Mouse (Mus musculus): ENCODE measurements around the gene Krtap5-1.
A peak's percentile ranks its signal among the peaks of the same experiment; 100 is the strongest.
"Not testable (repeated sequence)": the region's sequence is repeated elsewhere in the genome, so short reads cannot be mapped to it uniquely, and the experiment has no call there.

Gene Krtap5-1

DNA sequence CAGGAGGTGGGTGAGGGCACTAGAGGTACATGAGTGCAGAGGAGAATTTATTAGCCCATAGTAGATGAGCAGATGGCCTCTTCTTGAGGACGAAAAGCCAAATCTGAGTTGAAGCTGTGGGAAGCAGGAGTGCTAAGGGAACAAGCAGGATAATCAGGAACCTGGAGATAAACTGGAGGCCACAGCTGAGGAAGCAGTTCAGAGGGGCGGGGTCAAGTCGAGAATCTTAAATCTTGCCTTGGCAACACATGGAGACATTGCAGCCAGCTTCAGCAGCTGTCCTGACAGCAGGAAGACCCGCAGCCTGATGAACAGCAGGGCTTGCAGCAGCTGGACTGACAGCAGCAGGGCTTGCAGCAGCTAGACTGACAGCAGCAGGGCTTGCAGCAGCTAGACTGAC lies 810 bp downstream of the Krtap5-1 start:
- DNase-seq (ENCODE audit: low spot score) = not testable (repeated sequence)

DNA sequence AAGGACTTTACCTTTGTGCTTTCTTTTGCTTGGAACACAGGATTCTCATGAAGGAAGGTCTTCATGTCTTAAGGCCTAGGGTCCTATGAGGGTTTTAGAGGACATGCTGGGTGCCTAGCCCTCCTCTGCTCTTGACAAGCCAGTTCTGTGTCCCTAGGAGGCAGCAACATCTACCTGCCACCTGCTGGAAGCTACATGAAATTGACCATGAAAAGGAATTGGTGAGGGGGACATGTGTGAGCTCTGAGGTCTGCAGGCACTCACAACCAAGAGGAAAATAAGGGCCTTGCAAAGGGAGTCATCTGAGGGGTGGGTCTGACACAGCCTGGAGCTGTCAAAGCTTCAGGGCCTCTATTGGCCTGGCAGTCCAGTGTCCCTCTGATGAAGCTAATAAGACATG lies 1.5 kb downstream of the Krtap5-1 start:
- DNase-seq (ENCODE audit: low spot score) = no peak

DNA sequence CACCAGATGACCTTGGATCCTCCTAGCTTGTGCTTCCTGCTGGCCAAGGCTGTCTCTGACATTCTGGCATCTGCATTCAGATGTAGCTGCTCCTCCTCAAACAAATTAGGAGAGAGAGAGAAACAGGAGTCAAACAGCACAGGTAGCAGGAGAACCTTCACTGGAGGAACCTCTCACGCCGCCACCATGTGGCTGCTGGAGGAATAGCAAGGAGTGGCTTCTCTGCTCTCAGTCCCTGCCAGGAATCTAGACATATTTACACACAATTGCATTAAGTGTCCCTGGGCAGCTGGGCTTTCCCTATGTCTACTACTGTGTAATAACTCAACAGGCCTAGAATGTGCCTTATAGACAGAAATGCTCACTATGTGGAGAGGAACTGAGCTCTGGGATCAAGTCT lies 3.1 kb downstream of the Krtap5-1 start:
- DNase-seq (ENCODE audit: low spot score) = not testable (repeated sequence)

DNA sequence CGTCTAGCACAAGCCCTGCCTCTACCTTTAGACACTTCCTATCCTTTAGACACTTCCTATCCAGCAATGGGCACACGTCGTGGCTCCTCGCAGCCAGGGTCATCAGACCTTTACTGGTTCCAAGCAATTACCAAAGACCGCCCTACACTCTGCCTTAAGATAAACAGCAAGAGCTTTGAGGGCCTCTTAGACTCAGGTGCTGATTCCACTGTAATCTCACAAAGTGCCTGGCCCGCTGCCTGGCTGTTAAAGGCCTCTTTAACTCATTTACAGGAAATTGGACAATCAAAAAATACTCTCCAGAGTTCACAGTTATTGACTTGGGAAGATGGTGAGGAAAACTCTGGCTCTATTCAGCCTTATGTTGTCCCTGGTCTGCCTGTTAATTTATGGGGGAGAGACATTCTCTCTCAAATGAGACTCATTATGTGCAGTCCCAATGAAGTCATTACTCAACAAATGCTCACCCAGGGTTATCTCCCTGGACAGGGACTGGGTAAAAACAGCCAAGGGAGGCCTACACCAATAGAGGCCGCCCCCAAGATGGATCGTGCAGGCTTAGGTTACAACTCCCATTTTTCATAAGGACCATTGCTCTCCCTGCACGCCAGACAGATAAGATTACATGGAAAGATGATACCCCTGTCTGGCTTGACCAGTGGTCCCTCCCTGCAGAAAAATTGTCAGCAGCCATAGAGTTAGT lies 10.9 kb downstream of the Krtap5-1 start:
- not testable (repeated sequence) for DNase-seq (ENCODE audit: low spot score)

DNA sequence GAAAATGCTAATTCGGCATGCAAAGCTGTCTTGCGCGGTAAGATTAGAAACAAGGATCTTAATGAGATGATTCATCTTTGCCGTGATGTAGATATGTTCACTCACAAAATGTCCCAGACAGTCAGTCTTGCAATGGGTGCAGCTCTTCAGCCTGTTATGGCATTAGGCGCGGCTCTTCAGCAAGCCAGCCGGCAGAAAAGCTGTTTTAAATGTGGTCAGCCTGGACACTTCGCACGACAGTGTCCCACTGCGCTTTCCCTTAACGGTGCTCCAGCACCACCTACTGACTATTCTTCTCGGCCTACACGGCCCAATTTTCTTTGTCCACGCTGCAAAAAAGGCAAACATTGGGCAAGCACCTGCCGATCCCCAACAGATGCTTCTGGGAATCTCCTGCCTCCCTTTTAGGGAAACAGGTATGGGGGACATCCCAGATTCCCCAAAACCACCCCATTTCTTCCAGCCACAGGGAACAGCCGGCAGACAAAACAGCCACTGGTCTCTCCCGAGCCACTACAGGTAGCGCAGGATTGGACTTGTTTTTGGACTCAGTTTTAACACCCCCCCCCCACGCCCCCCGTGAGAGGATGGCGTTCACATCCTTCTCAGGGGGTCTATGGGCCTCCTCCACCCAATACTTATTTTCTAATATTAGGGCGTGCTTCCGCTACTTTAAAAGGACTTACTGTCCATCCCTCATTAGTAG lies 11.6 kb downstream of the Krtap5-1 start:
- no peak for DNase-seq (ENCODE audit: low spot score)

DNA sequence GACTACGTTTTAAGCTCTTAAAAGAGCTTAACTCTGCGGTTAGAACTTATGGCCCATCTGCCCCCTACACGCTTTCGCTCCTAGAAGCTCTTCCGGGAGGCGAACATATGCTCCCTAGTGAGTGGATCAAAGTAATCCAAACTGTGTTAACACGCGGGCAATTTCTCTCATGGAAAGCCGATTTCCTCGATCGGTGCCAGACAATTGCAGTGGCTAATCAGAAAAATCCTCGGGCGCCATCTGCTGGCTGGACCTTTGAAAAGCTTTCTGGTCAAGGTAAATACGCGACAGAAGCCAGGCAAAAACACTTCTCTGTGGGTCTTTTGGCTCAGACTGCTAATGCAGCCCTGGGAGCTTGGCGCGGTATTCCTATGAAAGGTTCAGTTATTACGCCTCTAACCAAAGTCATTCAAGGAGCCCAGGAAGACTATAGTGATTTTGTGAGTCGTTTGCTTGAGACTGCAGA lies 12.3 kb downstream of the Krtap5-1 start:
- peak; percentile 68 for DNase-seq (ENCODE audit: low spot score)

DNA sequence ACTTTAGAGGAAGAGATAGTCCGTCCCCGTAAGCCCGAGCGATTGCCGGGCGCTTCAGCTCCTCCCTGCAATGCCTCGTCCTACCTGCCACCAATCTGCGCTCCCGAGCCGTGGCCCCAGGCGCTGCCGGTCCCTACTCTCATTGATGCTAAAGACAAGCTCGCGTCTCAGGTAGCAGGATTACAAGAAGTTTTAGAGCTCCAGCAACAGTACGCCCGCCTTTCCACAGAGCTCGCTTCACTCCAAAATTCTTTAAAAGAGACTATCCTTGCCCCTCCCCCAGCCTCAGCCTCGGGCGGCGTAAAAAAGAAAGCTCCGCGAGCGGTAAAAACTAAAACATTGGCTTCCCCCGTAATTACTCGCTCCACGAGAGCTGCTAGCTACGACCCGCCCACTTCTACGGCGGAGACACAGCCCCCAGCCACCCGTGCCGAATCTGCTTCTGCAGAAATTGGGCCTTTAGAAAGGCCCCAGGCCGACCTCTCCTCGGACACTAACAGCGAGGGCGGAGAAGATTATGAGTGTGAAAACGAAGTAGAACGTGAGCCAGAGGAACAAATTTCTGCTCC lies 12.8 kb downstream of the Krtap5-1 start:
- DNase-seq (ENCODE audit: low spot score) = peak; percentile 18

DNA sequence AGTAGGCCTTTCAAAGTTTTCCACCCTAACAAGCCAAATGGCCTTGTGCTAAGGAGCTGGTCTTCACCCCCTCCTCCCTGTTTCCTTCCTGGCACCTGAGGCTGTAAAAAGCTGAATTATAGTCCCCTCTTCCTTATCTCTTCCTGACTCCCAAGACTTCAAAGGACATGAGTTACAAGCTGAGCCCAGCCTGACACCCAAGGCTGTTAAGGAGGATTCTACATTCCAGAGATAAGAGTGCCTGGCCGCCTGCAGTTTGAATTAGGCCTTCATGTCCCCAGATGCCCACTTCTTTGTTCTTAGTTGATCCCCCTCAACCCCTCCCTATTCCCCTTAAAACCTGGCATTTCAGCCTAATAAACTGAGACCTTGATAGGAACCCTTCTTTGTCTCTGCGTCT lies 14.1 kb downstream of the Krtap5-1 start:
- not testable (repeated sequence) for DNase-seq (ENCODE audit: low spot score)

DNA sequence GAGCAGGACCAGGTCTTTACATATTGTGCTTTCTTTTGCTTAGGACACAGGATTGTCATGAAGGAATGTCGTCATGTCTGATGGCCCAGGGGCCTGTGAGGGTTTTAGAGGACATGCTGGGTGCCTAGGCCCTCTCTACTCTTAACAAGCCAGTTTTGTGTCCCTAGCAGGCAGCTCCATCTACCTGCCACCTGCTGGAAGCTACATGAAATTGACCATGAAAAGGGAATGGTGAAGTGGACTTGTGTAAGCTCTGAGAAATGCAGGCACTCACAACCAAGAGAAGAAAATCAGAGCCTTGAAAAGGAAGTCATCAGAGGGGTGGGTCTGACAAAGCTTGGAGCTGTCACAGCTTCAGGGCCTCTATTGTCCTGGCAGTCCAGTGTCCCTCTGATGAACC lies 17.6 kb downstream of the Krtap5-1 start:
- not testable (repeated sequence) for DNase-seq (ENCODE audit: low spot score)

DNA sequence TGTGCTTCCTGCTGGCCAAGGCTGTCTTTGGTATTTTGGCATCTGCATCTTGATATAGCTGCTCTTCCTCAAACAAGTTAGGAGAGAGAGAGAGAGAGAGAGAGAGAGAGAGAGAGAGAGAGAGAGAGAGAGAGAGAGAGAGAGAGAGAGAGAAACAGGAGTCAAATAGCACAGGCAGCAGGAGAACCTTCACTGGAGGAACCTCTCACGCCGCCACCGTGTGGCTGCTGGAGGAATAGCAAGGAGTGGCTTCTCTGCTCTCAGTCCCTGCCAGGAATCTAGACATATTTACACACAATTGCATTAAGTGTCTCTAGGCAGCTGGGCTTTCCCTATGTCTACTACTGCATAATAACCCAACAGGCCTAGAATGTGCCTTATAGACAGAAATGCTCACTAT lies 18.7 kb downstream of the Krtap5-1 start:
- peak; percentile 10 for DNase-seq (ENCODE audit: low spot score)

DNA sequence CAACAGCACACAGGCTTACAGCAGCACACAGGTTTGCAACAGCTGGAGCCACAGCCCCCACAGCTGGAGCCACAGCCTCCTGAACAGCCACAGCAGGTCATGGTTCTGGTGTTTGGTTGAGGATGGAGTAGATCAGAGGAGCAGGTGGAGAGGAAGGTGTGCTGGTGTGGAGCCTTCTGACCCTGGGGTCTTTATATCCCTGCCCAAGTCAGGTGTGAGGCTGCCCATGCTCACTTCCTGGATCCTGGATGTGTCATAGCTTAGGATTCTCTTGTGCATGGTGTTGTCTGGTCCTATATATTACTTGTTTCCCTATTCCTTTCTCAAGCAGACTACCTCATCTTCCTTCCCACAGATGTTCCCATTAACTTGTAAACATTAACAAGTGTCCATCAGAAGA lies 22.7 kb downstream of the Krtap5-1 start, which contains the start of gene Gm4559:
Gene Gm4559, minus strand, starts transcription at position 101 of the 400 bp plus-strand sequence.
- not testable (repeated sequence) for DNase-seq (ENCODE audit: low spot score)

DNA sequence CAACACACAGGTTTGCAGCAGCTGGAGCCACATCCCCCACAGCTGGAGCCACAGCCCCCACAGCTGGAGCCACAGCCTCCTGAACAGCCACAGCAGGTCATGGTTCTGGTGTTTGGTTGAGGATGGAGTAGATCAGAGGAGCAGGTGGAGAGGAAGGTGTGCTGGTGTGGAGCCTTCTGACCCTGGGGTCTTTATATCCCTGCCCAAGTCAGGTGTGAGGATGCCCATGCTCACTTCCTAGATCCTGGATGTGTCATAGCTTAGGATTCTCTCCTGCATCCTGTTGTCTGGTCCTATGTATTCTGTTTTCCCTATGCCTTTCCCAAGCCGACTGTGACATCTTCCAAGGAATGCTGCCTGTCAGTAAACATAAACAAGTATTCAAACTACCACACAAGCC lies 38.7 kb downstream of the Krtap5-1 start, which contains the start of gene Gm2431:
Gene Gm2431, minus strand, starts transcription at position 101 of the 400 bp plus-strand sequence.
- DNase-seq (ENCODE audit: low spot score) = not testable (repeated sequence)

DNA sequence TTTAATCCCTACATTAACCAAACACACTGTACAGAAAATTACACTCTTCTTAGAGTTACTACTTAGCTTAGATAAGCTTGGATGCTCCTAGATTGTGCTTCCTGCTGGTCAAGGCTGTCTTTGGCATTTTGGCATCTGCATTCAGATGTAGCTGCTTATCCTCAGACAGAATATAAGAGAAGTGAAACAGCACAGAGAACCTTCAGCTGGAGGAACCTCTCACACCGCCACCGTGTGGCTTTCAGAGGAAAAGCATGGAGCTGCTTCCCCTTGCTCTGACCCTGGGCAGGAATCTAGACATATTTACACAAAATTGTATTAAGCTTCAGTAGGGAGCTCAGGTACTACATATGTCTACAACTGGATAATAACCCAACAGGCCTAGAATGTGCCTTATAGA lies 41.4 kb downstream of the Krtap5-1 start:
- DNase-seq (ENCODE audit: low spot score) = no peak

DNA sequence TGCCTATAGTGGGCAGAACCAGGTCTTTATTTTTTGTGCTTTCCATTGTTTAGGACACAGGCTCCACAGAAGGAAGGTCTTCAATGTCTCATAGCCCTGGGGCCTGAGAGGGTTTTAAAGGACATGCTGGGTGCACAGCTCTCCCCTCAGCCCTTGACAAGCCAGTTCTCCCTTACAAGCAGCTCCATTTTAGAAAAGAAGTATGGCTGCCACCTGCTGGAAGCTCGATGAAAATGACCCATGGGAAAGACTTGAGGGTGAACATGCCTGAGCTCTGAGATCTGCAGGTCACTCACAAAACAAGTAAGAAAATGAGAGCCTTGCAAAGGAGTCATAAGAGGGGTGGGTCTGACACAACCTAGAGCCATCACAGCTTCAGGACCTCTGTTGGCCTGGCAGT lies 47.1 kb downstream of the Krtap5-1 start:
- no peak for DNase-seq (ENCODE audit: low spot score)

All from spleen, adult 12 weeks (tissue).